Mouse (Mus musculus) gastrocnemius, adult 8-10 months (tissue): ENCODE measurements around the gene Peak1. TPM values are rescaled to one million over a fixed set of nuclear protein-coding genes. Genes with fewer than 3 reads are reported as not detected.

Source experiments
- microRNA-seq: library from miRNA; unstranded; fragments of <30 nt; microRNA quantifications from one replicate; pipeline ENCODE4 v1.2.0, GENCODE M21; 2022
- total RNA-seq, 4 experiments: library from RNA; stranded (reverse); gene quantifications; 2 replicates each; pipeline ENCODE4 v1.2.4; 2022

The Peak1 gene
- total RNA-seq, 4 experiments from 2014 or later: 12.1 to 14.3 (median 13.2) TPM

Small RNA genes lying within 50 kb of the gene (microRNA-seq; reads per million reads assigned to microRNA genes)
- not detected for gene Gm24270

Other genes with a start within 250 kb of the Peak1 start
- gene Hmg20a, start 542 bp upstream of the Peak1 start, total RNA-seq: 10 to 100 TPM; 11.0 to 14.5 (median 11.1) TPM